Mouse (Mus musculus): ENCODE results near the gene Cnpy3. TPM values are rescaled to one million over a fixed set of nuclear protein-coding genes. Genes with fewer than 3 reads are reported as not detected.

Cnpy3 gene
- polyA plus RNA-seq, 1 experiment from 2014 or later: 59.9 TPM

GRCm38 (mm10) chr17:46774131-46774472 is 22.1 kb upstream of the Cnpy3 start:
- H3K4me3 ChIP-seq (replicated peaks; ENCODE audit: low read depth, low read length): no peak overlapping the region
- H3K9ac ChIP-seq (ENCODE audit: low read depth, low read length): no peak overlapping the region
- DNase-seq (ENCODE audit: low spot score): no peak
- no peaks in the 10 kb centered on the region for H3K27me3 ChIP-seq (ENCODE audit: insufficient read depth, low read length)
- no peaks in the 10 kb centered on the region for H3K4me1 ChIP-seq (replicated peaks; ENCODE audit: insufficient read depth, low read length)
- ATAC-seq (replicated peaks; ENCODE audit: low FRiP score, low read depth): no peak
- no peaks in the 10 kb centered on the region for H3K9me3 ChIP-seq (replicated peaks; ENCODE audit: low read length)
- TF ChIP-seq CTCF (IDR thresholded peaks at IDR 0.05; ENCODE audit: low read depth): no peak
- no peak overlapping the region for H3K27ac ChIP-seq
- peak overlapping the region; percentile 90; the same call in 1 of the 2 replicates for H3K4me2 ChIP-seq (ENCODE audit: low read length)
- H3K36me3 ChIP-seq (ENCODE audit: insufficient read depth, low read length): peaks cover 36% of the 10 kb centered on the region
- 39% methylated on average over 2 of the region's 2 CpGs for WGBS

DNA sequence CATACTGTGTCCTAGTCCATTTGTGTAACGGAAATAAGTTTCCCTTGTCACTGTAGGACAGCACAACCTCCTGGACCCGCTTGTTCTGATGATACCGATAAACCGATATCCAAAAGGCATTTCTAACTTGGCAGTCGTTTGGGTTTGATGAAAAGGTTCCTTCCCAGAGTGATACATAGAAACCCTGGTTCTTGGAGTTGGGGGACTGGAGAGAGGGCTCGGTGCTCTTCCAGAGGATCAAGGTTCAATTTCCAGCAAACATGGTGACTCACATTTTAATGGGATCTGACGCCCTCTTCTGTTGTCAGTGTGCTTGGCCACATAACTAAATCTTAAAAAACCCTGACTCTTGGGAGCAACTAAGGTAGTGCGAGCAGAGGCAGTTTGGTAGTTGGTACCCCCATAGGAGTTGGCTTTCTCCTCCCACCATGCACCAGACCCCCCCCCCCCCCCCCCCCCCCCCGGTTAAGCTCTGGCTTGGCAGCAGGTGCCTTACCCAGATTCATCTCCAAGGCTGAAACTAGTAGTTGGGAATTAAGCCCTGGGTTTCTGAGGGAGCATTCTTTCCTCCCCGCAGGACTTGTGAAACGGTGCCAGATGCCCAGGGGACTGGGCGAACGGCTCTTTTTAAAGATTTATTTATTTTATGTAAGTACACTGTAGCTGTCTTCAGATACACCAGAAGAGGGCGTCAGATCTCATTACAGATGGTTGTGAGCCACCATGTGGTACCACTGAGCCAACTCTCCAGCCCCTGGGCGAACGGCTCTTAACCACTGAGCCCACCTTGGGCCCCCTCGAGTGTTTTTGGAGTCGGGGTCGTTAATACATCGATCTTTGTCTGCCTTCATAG is 21.5 kb upstream of the Cnpy3 start:
- Histone ChIP-seq H3K4me1 (replicated peaks; ENCODE audit: insufficient read depth, low read length) (no peaks in the 10 kb centered on the region), H3K27ac (peak overlapping the region; percentile 86), H3K9me3 (replicated peaks; ENCODE audit: low read length) (no peaks in the 10 kb centered on the region), H3K9ac (ENCODE audit: low read depth, low read length) (peak overlapping the region; percentile 73), H3K4me2 (ENCODE audit: low read length) (peak overlapping the region; percentile 90), H3K36me3 (ENCODE audit: insufficient read depth, low read length) (peaks cover 31% of the 10 kb centered on the region), H3K27me3 (ENCODE audit: insufficient read depth, low read length) (no peaks in the 10 kb centered on the region), H3K4me3 (replicated peaks; ENCODE audit: low read depth, low read length) (peak overlapping the region; percentile 85)
- TF ChIP-seq CTCF (IDR thresholded peaks at IDR 0.05; ENCODE audit: low read depth): peak; percentile 52
- ATAC-seq (replicated peaks; ENCODE audit: low FRiP score, low read depth) (0 out of 2 replicates have a peak, but pooled peaks have one; percentile 8), DNase-seq (ENCODE audit: low spot score) (peak; percentile 55)
- WGBS: 7% methylated on average over 19 of the region's 20 CpGs

DNA sequence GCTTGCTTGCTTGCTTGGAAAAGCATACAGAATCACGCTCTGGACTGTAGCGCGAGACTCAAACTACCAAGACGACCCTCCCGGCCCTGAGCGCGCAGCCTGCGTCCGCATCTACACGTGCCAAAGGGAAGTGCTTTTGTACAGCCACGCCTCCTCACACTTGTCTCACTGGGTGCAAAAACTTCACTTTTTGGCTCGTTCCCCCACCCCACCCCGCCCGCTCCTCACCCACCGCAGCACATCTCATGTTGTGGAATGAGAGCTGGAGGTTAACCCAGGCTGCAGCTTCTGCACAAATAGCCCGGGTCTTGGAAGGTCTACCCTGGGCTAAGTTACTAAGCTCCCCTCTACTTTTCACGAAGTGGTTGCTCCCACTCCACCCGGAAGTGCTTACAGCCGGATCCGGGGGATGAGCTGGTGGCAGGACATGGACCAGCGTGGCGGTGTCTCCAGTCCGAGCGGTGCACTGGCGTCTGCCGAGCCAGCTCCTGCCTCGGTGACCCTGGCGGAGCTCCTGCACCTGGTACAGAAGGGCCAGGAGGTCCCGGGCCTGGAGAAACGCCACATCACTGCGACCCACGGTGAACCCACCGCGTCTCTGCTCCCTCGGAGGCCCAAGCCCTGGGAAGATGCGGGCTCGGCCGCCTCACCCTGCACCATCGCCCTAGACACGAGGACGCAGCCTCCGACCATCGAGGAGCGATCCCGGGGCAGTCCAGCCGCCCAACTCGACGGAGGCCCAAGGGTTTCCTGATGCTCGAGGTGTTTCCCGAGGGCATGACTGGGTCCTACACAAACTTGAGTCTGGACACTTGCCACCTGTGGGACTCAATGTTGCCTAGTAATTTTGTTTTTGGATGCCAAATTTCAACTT is 20.6 kb upstream of the Cnpy3 start, which contains the start of gene 2310039H08Rik:
Gene 2310039H08Rik, plus strand, starts transcription at position 232 of the 874 bp plus-strand sequence.
- H3K27ac ChIP-seq: peak within 1 kb of the TSS; percentile 86

GRCm38 (mm10) chr17:46772038-46772403 is 20.0 kb upstream of the Cnpy3 start:
- TF ChIP-seq CTCF (IDR thresholded peaks at IDR 0.05; ENCODE audit: low read depth): no peak
- DNase-seq (ENCODE audit: low spot score) (no peak), ATAC-seq (replicated peaks; ENCODE audit: low FRiP score, low read depth) (no peak)
- Histone ChIP-seq H3K27me3 (ENCODE audit: insufficient read depth, low read length) (no peaks in the 10 kb centered on the region), H3K4me1 (replicated peaks; ENCODE audit: insufficient read depth, low read length) (no peaks in the 10 kb centered on the region), H3K9ac (ENCODE audit: low read depth, low read length) (peak overlapping the region; percentile 73; the same call in 1 of the 2 replicates), H3K27ac (peak overlapping the region; percentile 86), H3K9me3 (replicated peaks; ENCODE audit: low read length) (no peaks in the 10 kb centered on the region), H3K4me3 (replicated peaks; ENCODE audit: low read depth, low read length) (peak overlapping the region; percentile 85), H3K4me2 (ENCODE audit: low read length) (peak overlapping the region; percentile 90), H3K36me3 (ENCODE audit: insufficient read depth, low read length) (0 out of 2 replicates have a peak, but pooled peaks cover 17% of the 10 kb centered on the region)
- 4% methylated on average over 5 of the region's 5 CpGs for WGBS

More for the DNA sequence above, 20.6 kb upstream of the Cnpy3 start, which contains the start of gene 2310039H08Rik:
- H3K9me3 ChIP-seq (replicated peaks; ENCODE audit: low read length): no peaks in the 10 kb centered on the region
- under 1% methylated on average over 50 of the region's 50 CpGs for WGBS
- no peak for TF ChIP-seq CTCF (IDR thresholded peaks at IDR 0.05; ENCODE audit: low read depth)
- H3K4me1 ChIP-seq (replicated peaks; ENCODE audit: insufficient read depth, low read length): no peaks in the 10 kb centered on the region
- ATAC-seq (replicated peaks; ENCODE audit: low FRiP score, low read depth): peak; percentile 85
- H3K9ac ChIP-seq (ENCODE audit: low read depth, low read length): peak within 1 kb of the TSS; percentile 73
- DNase-seq (ENCODE audit: low spot score): peak; percentile 95
- H3K27me3 ChIP-seq (ENCODE audit: insufficient read depth, low read length): no peaks in the 10 kb centered on the region
- peak within 1 kb of the TSS; percentile 90 for H3K4me2 ChIP-seq (ENCODE audit: low read length)
- peaks cover 23% of the 10 kb centered on the region; the same call in 1 of the 2 replicates for H3K36me3 ChIP-seq (ENCODE audit: insufficient read depth, low read length)
- peak within 1 kb of the TSS; percentile 85 for H3K4me3 ChIP-seq (replicated peaks; ENCODE audit: low read depth, low read length)

- ATAC-seq (replicated peaks; ENCODE audit: low FRiP score, low read depth) (no peak), DNase-seq (ENCODE audit: low spot score) (no peak)
- TF ChIP-seq CTCF (IDR thresholded peaks at IDR 0.05; ENCODE audit: low read depth): no peak
- Histone ChIP-seq H3K4me3 (replicated peaks; ENCODE audit: low read depth, low read length) (peak overlapping the region; percentile 85; the same call in 1 of the 2 replicates), H3K9ac (ENCODE audit: low read depth, low read length) (peak overlapping the region; percentile 73; the same call in 1 of the 2 replicates), H3K27ac (peak overlapping the region; percentile 86), H3K36me3 (ENCODE audit: insufficient read depth, low read length) (0 out of 2 replicates have a peak, but pooled peaks cover 17% of the 10 kb centered on the region), H3K27me3 (ENCODE audit: insufficient read depth, low read length) (no peaks in the 10 kb centered on the region), H3K4me2 (ENCODE audit: low read length) (peak overlapping the region; percentile 90), H3K9me3 (replicated peaks; ENCODE audit: low read length) (no peaks in the 10 kb centered on the region), H3K4me1 (replicated peaks; ENCODE audit: insufficient read depth, low read length) (no peaks in the 10 kb centered on the region)
- 64% methylated on average over 17 of the region's 17 CpGs for WGBS
Measured at GRCm38 (mm10) chr17:46771616-46772015, 19.6 kb upstream of the Cnpy3 start.

DNA sequence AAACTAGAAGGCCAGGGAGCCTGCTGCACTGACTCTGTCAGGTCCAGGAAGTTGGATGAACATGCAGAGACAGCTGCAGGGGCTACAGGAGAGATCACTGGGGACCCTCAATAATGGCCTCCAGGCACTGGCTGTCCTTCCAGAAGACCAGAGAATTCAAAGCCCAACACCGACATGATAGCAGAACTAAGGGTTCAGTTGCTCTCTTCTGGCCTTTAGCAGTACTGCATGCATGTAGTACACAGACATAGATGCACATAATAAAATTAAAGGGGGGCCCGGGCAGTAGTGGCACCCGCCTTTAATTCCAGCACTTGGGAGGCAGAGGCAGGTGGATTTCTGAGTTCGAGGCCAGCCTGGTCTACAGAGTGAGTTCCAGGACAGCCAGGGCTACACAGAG is 19.0 kb upstream of the Cnpy3 start:
- no peaks in the 10 kb centered on the region for H3K9me3 ChIP-seq (replicated peaks; ENCODE audit: low read length)
- H3K4me1 ChIP-seq (replicated peaks; ENCODE audit: insufficient read depth, low read length): no peaks in the 10 kb centered on the region
- H3K4me2 ChIP-seq (ENCODE audit: low read length): no peak overlapping the region
- DNase-seq (ENCODE audit: low spot score) (peak; percentile 24), ATAC-seq (replicated peaks; ENCODE audit: low FRiP score, low read depth) (no peak)
- WGBS: 87% methylated on average over 4 of the region's 4 CpGs
- H3K27me3 ChIP-seq (ENCODE audit: insufficient read depth, low read length): no peaks in the 10 kb centered on the region
- no peak overlapping the region for H3K27ac ChIP-seq
- H3K9ac ChIP-seq (ENCODE audit: low read depth, low read length): no peak overlapping the region
- 0 out of 2 replicates have a peak, but pooled peaks cover 14% of the 10 kb centered on the region for H3K36me3 ChIP-seq (ENCODE audit: insufficient read depth, low read length)
- H3K4me3 ChIP-seq (replicated peaks; ENCODE audit: low read depth, low read length): no peak overlapping the region
- peak; percentile 49; the same call in 1 of the 2 replicates for TF ChIP-seq CTCF (IDR thresholded peaks at IDR 0.05; ENCODE audit: low read depth)

Data from kidney, postnatal 0 days (tissue).